Mouse (Mus musculus): Measurements from ENCODE around the gene Fthl17d.
"Not testable (repeated sequence)": the region's sequence is repeated elsewhere in the genome, so short reads cannot be mapped to it uniquely, and the experiment has no call there.

The Fthl17d gene

DNA sequence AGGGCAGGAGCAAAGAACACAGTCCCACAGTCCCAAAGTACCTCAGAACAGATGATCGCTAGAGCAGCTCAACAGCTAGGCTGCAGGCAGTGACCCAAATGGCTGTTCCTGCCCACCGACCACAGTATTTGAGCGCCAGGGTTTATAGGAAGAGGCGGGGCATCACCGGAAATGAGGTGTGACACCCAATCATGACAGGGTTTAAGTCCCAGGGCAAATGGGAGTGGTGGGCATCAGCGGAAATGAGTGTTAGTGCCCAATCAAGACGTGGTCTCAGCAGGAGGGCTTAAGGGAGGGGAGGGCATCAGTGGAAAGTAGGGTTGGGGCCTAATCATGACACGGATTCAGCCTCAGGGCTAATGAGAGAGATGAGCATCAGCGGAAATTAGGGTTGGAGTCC, at the start of gene Fthl17d:
Fthl17d (minus strand) TSS at position 101 of the 400 bp plus-strand sequence.
- DNase-seq = not testable (repeated sequence)

DNA sequence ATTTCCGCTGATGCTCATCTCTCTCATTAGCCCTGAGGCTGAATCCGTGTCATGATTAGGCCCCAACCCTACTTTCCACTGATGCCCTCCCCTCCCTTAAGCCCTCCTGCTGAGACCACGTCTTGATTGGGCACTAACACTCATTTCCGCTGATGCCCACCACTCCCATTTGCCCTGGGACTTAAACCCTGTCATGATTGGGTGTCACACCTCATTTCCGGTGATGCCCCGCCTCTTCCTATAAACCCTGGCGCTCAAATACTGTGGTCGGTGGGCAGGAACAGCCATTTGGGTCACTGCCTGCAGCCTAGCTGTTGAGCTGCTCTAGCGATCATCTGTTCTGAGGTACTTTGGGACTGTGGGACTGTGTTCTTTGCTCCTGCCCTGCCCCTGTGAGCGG, 46.6 kb upstream of the Fthl17d start, which contains the start of gene Fthl17e:
Fthl17e (plus strand) TSS at position 301 of the 400 bp plus-strand sequence.
- DNase-seq = not testable (repeated sequence)

DNA sequence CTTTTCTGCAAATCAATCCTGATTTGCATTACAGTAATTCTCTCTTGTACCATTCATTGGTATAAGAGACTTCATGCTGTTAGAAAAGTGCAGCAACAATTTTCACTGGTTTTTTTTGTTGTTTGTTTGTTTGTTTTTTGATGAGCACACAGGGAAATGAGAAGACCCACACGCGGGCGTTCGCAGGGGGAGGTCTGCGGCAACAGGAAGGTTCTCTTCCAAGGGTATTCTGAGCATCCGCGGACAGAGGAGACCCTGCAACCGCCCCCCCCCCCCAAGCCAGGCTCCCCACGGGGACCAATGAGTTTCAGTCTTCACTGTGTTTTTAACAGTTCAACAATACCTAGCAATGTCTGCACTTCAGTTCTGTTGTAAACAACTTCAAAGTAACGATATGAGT, 32.9 kb upstream of the Fthl17d start:
- DNase-seq = no peak

DNA sequence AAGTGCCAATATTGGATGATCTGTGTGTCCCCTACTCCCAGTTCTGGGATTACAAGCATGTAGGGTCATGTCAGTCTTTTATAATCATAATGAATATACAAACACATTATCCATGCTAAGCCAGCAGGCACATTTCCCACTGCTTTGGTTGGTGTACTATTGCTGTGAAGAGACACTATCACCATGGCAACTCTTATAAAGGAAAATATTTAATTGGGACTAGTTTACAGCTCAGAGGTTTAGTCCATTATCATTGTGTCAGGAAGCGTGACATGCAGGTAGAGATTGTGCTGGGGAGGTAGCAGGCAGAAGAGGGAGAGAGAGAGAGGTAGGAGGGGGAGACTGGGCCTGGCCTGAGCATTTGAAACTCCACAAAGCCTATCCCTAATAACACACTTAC, 29.5 kb upstream of the Fthl17d start:
- no peak for DNase-seq

DNA sequence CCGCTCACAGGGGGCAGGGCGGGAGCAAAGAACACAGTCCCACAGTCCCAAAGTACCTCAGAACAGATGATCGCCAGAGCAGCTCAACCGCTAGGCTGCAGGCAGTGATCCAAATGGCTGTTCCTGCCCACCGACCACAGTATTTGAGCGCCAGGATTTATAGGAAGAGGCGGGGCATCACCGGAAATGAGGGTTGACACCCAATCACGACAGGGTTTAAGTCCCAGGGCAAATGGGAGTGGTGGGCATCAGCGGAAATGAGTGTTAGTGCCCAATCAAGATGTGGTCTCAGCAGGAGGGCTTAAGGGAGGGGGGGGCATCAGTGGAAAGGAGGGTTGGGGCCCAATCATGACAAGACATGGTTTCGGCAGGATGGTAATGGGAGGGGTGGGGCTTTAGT, 10.1 kb downstream of the Fthl17d start, which contains the start of gene Fthl17c:
Fthl17c (minus strand) TSS at position 101 of the 400 bp plus-strand sequence.
- not testable (repeated sequence) for DNase-seq

DNA sequence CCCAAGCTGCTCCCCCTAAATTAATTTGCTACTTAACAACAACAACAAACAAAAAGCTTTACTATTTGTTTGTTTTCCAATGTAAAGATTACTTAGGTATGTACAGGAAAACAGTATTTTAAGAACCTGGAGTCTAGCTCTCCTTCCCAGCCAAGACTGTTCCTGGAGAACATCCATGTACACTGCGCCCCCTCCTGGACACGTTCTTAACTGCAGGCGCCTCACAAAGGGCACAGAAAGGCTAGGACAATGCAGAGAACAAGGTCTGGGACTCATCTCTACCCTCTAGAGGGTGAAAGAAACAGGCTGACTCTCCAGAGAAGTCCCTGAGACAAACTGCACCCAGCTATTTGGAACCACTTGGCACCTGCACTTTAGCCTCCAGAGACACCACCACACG, 21.9 kb downstream of the Fthl17d start:
- not testable (repeated sequence) for DNase-seq

DNA sequence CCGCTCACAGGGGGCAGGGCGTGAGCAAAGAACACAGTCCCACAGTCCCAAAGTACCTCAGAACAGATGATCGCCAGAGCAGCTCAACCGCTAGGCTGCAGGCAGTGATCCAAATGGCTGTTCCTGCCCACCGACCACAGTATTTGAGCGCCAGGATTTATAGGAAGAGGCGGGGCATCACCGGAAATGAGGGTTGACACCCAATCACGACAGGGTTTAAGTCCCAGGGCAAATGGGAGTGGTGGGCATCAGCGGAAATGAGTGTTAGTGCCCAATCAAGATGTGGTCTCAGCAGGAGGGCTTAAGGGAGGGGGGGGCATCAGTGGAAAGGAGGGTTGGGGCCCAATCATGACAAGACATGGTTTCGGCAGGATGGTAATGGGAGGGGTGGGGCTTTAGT, 23.7 kb downstream of the Fthl17d start, which contains the start of gene Fthl17b:
Fthl17b (minus strand) TSS at position 101 of the 400 bp plus-strand sequence.
- DNase-seq = not testable (repeated sequence)

DNA sequence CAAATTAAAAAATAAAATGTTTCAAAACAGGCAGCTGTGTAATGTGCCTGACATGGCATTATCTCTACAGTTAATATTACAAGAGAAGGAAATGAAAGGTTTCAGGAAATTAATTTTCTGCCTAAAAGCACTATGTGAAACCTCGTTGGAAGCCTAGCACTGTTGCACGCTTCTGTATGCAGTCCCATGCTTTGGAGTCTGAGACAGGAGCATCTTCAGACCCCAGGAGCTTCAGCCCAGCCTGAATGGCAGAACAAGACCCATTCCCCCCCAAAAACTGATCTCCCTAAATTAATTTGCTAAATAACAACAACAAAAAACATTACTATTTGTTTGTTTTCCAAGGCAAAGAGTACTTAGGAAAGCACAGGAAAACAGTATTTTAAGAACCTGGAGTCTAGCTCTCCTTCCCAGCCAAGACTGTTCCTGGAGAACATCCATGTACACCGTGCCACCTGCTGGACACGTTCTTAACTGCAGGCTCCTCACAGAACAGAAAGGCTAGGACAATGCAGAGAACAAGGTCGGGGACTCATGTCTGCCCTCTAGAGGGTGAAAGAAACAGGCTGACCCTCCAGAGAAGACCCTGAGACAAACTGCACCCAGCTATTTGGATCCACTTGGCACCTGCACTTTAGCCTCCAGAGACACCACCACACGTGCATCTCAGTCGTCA, 38.3 kb downstream of the Fthl17d start:
- DNase-seq = peak; percentile 18 to 41

DNA sequence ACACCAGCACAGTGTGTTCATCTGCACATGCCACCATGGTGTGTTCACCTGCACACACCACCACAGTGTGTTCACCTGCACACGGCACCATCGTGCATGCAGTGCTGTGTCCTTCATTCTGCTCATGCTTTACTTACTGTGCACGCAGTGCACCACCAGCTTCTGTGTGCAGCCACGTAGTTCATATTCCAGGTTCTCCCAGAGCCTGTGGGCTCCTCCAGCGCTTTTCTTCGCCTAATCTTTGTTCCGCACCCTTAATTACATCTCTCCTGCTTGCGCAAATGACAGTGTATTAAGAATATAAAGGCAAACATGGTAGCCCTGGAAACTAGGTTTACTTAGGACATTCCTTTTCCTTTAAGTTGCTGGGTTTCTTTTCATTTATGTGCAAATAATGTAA, 42.5 kb downstream of the Fthl17d start:
- DNase-seq = no peak
